12 mouse cellular contexts compared by ENCODE assay signal in genomic region chr13:84059661-84060452, GRCm38 (mm10).
DNase-seq lines count a peak whose midpoint lies in the region; ATAC-seq lines count a peak whose summit lies in the region.
"Had no signal": no experiment of that assay in that cellular context is flagged by ENCODE, and none has a peak within 500 bp of the region (broad histone marks: within the 10 kb centered on the region; RNA-seq: fewer than 3 reads in every experiment).

No protein-coding gene starts in this region.

- 27% methylated on average over 5 of the region's 5 CpGs for WGBS in kidney, embryonic 16.5 days
- 23% methylated on average over 5 of the region's 5 CpGs for WGBS in embryonic facial prominence, embryonic 11.5 days
- 3% methylated on average over 5 of the region's 5 CpGs for WGBS in hindbrain, embryonic 15.5 days
- WGBS in neural tube, embryonic 15.5 days = 7% methylated on average over 5 of the region's 5 CpGs
- WGBS in liver, embryonic 12.5 days (ENCODE audit: insufficient replicate concordance) = 25% methylated on average over 5 of the region's 5 CpGs

- peaks cover 17% of the 10 kb centered on the region for H3K4me1 ChIP-seq in kidney, embryonic 16.5 days (ENCODE audit: insufficient read depth, low read length)
- H3K4me1 ChIP-seq in embryonic facial prominence, embryonic 11.5 days (ENCODE audit: control insufficient read depth, insufficient read depth, low read length) = no peaks in the 10 kb centered on the region
- H3K4me1 ChIP-seq in hindbrain, embryonic 15.5 days (replicated peaks) = peaks cover 48% of the 10 kb centered on the region
- peaks cover 25% of the 10 kb centered on the region for H3K4me1 ChIP-seq in neural tube, embryonic 15.5 days
- H3K4me1 ChIP-seq in liver, embryonic 12.5 days = no peaks in the 10 kb centered on the region
- H3K4me1 ChIP-seq: intestine, embryonic 15.5 days; stomach, embryonic 15.5 days had no signal

- H3K36me3 ChIP-seq in kidney, embryonic 16.5 days (ENCODE audit: insufficient read depth, low read length) = no peaks in the 10 kb centered on the region
- H3K36me3 ChIP-seq in embryonic facial prominence, embryonic 11.5 days (replicated peaks; ENCODE audit: control insufficient read depth, insufficient read depth, low read depth, low read length) = no peaks in the 10 kb centered on the region
- no peaks in the 10 kb centered on the region for H3K36me3 ChIP-seq in hindbrain, embryonic 15.5 days
- H3K36me3 ChIP-seq in neural tube, embryonic 15.5 days = no peaks in the 10 kb centered on the region
- no peaks in the 10 kb centered on the region for H3K36me3 ChIP-seq in liver, embryonic 12.5 days
- H3K36me3 ChIP-seq: intestine, embryonic 15.5 days; stomach, embryonic 15.5 days had no signal

- no peak overlapping the region for H3K9ac ChIP-seq in kidney, embryonic 16.5 days (replicated peaks; ENCODE audit: low read length)
- no peak overlapping the region for H3K9ac ChIP-seq in embryonic facial prominence, embryonic 11.5 days (replicated peaks; ENCODE audit: low read length)
- H3K9ac ChIP-seq in hindbrain, embryonic 15.5 days = peak overlapping the region; percentile 46
- peak overlapping the region; percentile 49 for H3K9ac ChIP-seq in neural tube, embryonic 15.5 days (replicated peaks)
- no peak overlapping the region for H3K9ac ChIP-seq in liver, embryonic 12.5 days
- H3K9ac ChIP-seq: intestine, embryonic 15.5 days; lung, embryonic 14.5 days; stomach, embryonic 15.5 days had no signal

- no peaks in the 10 kb centered on the region for H3K9me3 ChIP-seq in kidney, embryonic 16.5 days (ENCODE audit: low read length)
- no peaks in the 10 kb centered on the region for H3K9me3 ChIP-seq in embryonic facial prominence, embryonic 11.5 days (replicated peaks; ENCODE audit: control insufficient read depth, low read length)
- H3K9me3 ChIP-seq in hindbrain, embryonic 15.5 days = no peaks in the 10 kb centered on the region
- no peaks in the 10 kb centered on the region for H3K9me3 ChIP-seq in neural tube, embryonic 15.5 days (replicated peaks)
- H3K9me3 ChIP-seq in liver, embryonic 12.5 days (replicated peaks) = no peaks in the 10 kb centered on the region
- H3K9me3 ChIP-seq: intestine, embryonic 15.5 days; stomach, embryonic 15.5 days had no signal

- no peaks in the 10 kb centered on the region for H3K27me3 ChIP-seq in kidney, embryonic 16.5 days (ENCODE audit: insufficient read depth, low read length)
- no peaks in the 10 kb centered on the region for H3K27me3 ChIP-seq in embryonic facial prominence, embryonic 11.5 days (ENCODE audit: control insufficient read depth, insufficient read depth, low read length)
- no peaks in the 10 kb centered on the region for H3K27me3 ChIP-seq in hindbrain, embryonic 15.5 days
- no peaks in the 10 kb centered on the region for H3K27me3 ChIP-seq in neural tube, embryonic 15.5 days (replicated peaks)
- peaks cover 12% of the 10 kb centered on the region; the same call in 1 of the 2 replicates for H3K27me3 ChIP-seq in liver, embryonic 12.5 days (replicated peaks)
- H3K27me3 ChIP-seq: intestine, embryonic 15.5 days; stomach, embryonic 15.5 days had no signal

- no peak overlapping the region for H3K4me3 ChIP-seq in kidney, embryonic 16.5 days (ENCODE audit: low read length)
- no peak overlapping the region for H3K4me3 ChIP-seq in embryonic facial prominence, embryonic 11.5 days (ENCODE audit: low read depth, low read length)
- 0 out of 2 replicates have a peak overlapping the region, but pooled peaks have one; percentile 29 for H3K4me3 ChIP-seq in hindbrain, embryonic 15.5 days
- peak overlapping the region; percentile 19 for H3K4me3 ChIP-seq in neural tube, embryonic 15.5 days (replicated peaks)
- no peak overlapping the region for H3K4me3 ChIP-seq in liver, embryonic 12.5 days
- H3K4me3 ChIP-seq: intestine, embryonic 15.5 days; stomach, embryonic 15.5 days had no signal

- ATAC-seq in kidney, embryonic 16.5 days (ENCODE audit: low FRiP score, low TSS enrichment) = peak; percentile 52; the same call in 1 of the 2 replicates
- peak; percentile 81 for ATAC-seq in embryonic facial prominence, embryonic 11.5 days (replicated peaks; ENCODE audit: insufficient number of reproducible peaks, low FRiP score, low TSS enrichment, low read depth)
- ATAC-seq in hindbrain, embryonic 15.5 days (ENCODE audit: low FRiP score, low read depth) = peak; percentile 77
- peak; percentile 51 for ATAC-seq in neural tube, embryonic 15.5 days (ENCODE audit: low FRiP score)
- ATAC-seq in liver, embryonic 12.5 days = no peak
- ATAC-seq: intestine, embryonic 15.5 days had no signal

- 0 out of 2 replicates have a peak overlapping the region, but pooled peaks have one; percentile 33 for H3K4me2 ChIP-seq in kidney, embryonic 16.5 days (replicated peaks; ENCODE audit: low read depth, low read length)
- H3K4me2 ChIP-seq in embryonic facial prominence, embryonic 11.5 days (ENCODE audit: low read depth, low read length) = no peak overlapping the region
- peak overlapping the region; percentile 58 for H3K4me2 ChIP-seq in hindbrain, embryonic 15.5 days
- peak overlapping the region; percentile 58 for H3K4me2 ChIP-seq in neural tube, embryonic 15.5 days
- H3K4me2 ChIP-seq in liver, embryonic 12.5 days = no peak overlapping the region
- H3K4me2 ChIP-seq: intestine, embryonic 15.5 days; lung, embryonic 14.5 days had no signal

- H3K27ac ChIP-seq in kidney, embryonic 16.5 days (ENCODE audit: low read length) = peak overlapping the region; percentile 59
- H3K27ac ChIP-seq in embryonic facial prominence, embryonic 11.5 days (replicated peaks; ENCODE audit: low read depth, low read length) = 0 out of 2 replicates have a peak overlapping the region, but pooled peaks have one; percentile 13
- peak overlapping the region; percentile 94 for H3K27ac ChIP-seq in hindbrain, embryonic 15.5 days (replicated peaks)
- peak overlapping the region; percentile 92 for H3K27ac ChIP-seq in neural tube, embryonic 15.5 days (replicated peaks)
- no peak overlapping the region for H3K27ac ChIP-seq in liver, embryonic 12.5 days
- H3K27ac ChIP-seq: intestine, embryonic 15.5 days; stomach, embryonic 15.5 days had no signal

- DNase-seq in kidney, postnatal 14 days = no peak
- peak; percentile 40 for DNase-seq in embryonic facial prominence, embryonic 11.5 days (ENCODE audit: low spot score)
- no peak for DNase-seq in ovary, postnatal 10 days (ENCODE audit: low spot score)
- no peak for DNase-seq in left cerebral cortex, adult 18-20 months (ENCODE audit: low spot score in 2 of 2)
- DNase-seq: heart, adult 11 months; lung, embryonic 14.5 days had no signal

Comparison
In these comparisons a context has a peak if more than half of its experiments do, and no peak if none do; other contexts are left out.
1. H3K4me2 ChIP-seq: peak in kidney, embryonic 16.5 days (single experiment), hindbrain, embryonic 15.5 days (single experiment) and neural tube, embryonic 15.5 days (single experiment); none in embryonic facial prominence, embryonic 11.5 days (single experiment) and liver, embryonic 12.5 days (single experiment).
2. H3K4me3 ChIP-seq: peak in hindbrain, embryonic 15.5 days (single experiment) and neural tube, embryonic 15.5 days (single experiment); none in kidney, embryonic 16.5 days (single experiment), embryonic facial prominence, embryonic 11.5 days (single experiment) and liver, embryonic 12.5 days (single experiment).
3. H3K9ac ChIP-seq: peak in hindbrain, embryonic 15.5 days (single experiment) and neural tube, embryonic 15.5 days (single experiment); none in kidney, embryonic 16.5 days (single experiment), embryonic facial prominence, embryonic 11.5 days (single experiment) and liver, embryonic 12.5 days (single experiment).